Mouse (Mus musculus) erythroblast, embryonic 14.5 days (primary cell): ENCODE results near the gene Syde2. TPM values are rescaled to one million over a fixed set of nuclear protein-coding genes. Genes with fewer than 3 reads are reported as not detected.

Experiments used
- H3K27me3 ChIP-seq: 2 replicates; pipeline ENCODE4 v1.6.1; 2012; ENCODE audit warnings: inconsistent platforms; ENCODE audit not compliant: control insufficient read depth
- H3K36me3 ChIP-seq: 2 replicates; pipeline ENCODE4 v1.6.1; 2012; ENCODE audit warnings: mild to moderate bottlenecking, inconsistent platforms; ENCODE audit not compliant: control insufficient read depth
- H3K4me1 ChIP-seq: 2 replicates; pipeline ENCODE4 v1.6.1; 2012; ENCODE audit warnings: inconsistent platforms; ENCODE audit not compliant: control insufficient read depth
- H3K4me3 ChIP-seq: replicated peaks from 2 replicates; pipeline ENCODE3; 2012; ENCODE audit warnings: moderate library complexity, mild to moderate bottlenecking, inconsistent platforms
- H3K9me3 ChIP-seq: 2 replicates; pipeline ENCODE4 v1.6.1; 2012; ENCODE audit warnings: low read length, inconsistent platforms, mixed read lengths; ENCODE audit not compliant: control insufficient read depth
- GATA1 ChIP-seq: IDR thresholded peaks from 2 replicates; pipeline ENCODE4 v1.6.1; 2012; ENCODE audit warnings: low read length, inconsistent platforms, mixed read lengths
- TAL1 ChIP-seq: IDR thresholded peaks from 3 replicates; pipeline ENCODE4 v1.6.1; 2012; ENCODE audit warnings: low read length, inconsistent platforms, mixed read lengths
- polyA plus RNA-seq: library from polyadenylated mRNA; stranded (reverse); fragments of >175 nt; gene quantifications from 2 replicates; pipeline ENCODE4 v1.2.3, GENCODE M21; 2012

Syde2 gene
- polyA plus RNA-seq, 1 experiment: not detected

DNA sequence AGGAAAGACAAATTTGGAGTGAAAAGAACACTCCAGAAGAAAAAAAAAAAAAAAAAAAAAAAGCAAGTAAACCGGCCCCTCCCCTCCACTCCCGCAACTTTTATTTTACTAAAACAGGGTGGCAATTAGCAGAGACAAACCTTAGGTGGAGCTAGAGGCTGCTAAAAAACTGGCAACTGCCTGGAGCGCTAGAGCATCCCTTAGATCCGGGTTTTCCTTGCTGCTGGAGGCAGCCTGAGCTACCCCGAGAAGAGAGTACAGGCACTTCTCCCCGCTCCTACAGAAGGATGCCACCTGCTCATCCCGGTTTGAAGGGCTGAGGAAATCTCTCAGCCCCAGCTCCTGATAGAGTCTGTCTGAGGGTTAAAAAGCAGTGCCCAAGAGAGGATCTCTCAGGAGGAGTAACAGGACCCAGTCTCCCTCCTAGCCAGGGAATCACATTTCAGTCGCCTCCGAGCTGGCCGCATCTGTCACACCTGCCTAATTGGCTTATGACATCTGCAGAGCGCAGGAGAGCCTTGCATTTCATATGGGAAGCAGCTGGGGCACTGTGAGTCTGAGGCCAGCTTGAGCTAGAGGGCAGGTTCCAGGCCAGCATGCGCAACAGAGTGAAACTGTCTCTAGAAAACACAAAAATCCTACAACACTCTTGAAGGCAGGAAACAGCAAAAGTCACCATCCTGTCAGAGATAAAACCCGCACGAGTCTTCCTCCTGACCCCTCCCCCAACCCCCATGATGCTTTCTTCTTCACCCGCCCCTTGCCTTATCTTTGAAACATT lies 37.4 kb upstream of the Syde2 start:
- no peaks in the 10 kb centered on the region for H3K9me3 ChIP-seq
- TF ChIP-seq TAL1: no peak
- TF ChIP-seq GATA1: no peak
- no peaks in the 10 kb centered on the region; the same call in 1 of the 2 replicates for H3K36me3 ChIP-seq
- peaks cover 29% of the 10 kb centered on the region for H3K4me1 ChIP-seq
- peak overlapping the region; percentile 47 for H3K4me3 ChIP-seq
- H3K27me3 ChIP-seq: no peaks in the 10 kb centered on the region

DNA sequence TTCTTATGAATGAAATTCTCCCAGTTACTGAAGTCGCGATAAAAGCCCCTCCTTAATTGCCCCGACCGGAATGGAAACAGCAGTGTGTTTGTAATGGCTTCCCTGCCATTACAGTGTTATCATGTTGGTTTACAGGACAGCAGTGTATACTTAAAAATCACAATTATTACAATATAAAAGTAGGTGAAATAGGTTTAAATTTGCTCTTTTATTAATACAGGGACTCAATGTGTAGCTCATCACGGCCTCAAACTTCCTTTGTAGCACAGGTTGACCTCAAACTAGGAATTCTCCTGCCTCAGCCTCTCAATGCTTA lies 36.9 kb upstream of the Syde2 start:
- Histone ChIP-seq H3K9me3 (no peaks in the 10 kb centered on the region), H3K36me3 (no peaks in the 10 kb centered on the region), H3K4me1 (peaks cover 27% of the 10 kb centered on the region), H3K27me3 (no peaks in the 10 kb centered on the region), H3K4me3 (peak overlapping the region; percentile 47)
- TF ChIP-seq GATA1 (no peak), TAL1 (no peak)

DNA sequence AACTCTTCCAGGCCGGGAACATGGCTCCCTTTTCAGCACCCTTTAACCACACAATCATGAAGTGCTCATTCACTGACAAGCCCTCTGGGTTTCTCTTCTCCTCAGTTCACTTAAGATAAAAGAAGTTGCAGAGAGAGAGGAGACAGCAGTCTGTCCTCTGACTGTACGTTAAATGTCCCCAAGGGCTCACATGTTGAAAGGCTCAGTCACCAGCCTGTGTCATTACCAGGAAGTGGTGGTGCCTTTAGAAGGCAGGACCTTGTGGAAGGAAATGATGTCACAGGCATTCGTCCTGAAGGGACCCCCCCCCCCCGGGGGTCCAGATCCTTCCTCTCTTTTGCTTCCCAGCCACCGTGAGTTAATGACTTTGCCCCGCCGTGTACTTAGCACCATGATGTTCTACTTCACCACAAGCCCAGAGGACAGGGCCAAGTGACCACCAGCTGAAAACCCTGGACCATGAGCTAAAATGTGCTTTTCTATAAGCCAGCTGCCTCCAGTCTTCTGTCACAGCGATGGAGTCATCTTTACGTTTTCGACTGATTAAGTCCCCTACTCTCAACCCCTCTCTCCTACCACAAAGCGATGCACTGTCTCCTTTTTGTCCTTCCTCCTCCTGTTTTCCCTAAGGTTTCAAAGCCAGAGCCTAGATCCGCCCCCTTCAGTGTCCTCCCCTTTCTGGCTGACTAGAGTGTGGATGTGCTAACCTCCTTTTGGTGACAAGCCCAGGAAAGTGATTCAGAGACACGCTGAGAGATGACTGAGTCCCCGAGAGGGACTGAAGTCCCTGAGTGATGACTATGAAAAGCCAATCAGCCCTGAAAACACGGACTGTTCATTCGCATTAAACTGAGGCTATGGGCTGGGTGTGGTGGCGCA lies 36.1 kb upstream of the Syde2 start:
- peaks cover 1% of the 10 kb centered on the region; the same call in 1 of the 2 replicates for H3K9me3 ChIP-seq
- no peaks in the 10 kb centered on the region for H3K27me3 ChIP-seq
- TF ChIP-seq TAL1 (no peak), GATA1 (no peak)
- no peaks in the 10 kb centered on the region for H3K36me3 ChIP-seq
- H3K4me3 ChIP-seq: no peak overlapping the region
- H3K4me1 ChIP-seq: peaks cover 24% of the 10 kb centered on the region

DNA sequence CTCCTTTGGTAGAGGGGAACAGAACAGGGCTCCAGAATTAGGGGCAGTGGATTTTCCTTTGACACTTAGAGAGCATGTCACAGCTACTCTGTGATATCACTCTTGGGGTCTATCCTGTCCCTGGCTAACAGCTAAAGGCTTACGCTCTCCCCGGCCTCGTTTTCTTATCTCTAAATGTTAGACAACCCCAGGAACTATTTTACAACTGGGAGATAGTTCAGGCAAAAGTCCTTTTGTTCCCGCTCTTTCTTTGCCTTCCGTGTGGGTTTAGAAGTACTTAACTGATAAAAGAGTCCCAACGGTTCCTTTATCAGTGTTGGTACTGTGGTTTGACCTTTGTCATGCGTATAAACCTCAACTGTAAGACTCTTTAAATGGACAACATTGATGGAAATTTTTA lies 34.7 kb upstream of the Syde2 start:
- peaks cover 24% of the 10 kb centered on the region for H3K4me1 ChIP-seq
- H3K36me3 ChIP-seq: no peaks in the 10 kb centered on the region
- H3K9me3 ChIP-seq: peaks cover 4% of the 10 kb centered on the region; the same call in 1 of the 2 replicates
- H3K27me3 ChIP-seq: no peaks in the 10 kb centered on the region
- no peak for TF ChIP-seq GATA1
- no peak for TF ChIP-seq TAL1
- no peak overlapping the region for H3K4me3 ChIP-seq

DNA sequence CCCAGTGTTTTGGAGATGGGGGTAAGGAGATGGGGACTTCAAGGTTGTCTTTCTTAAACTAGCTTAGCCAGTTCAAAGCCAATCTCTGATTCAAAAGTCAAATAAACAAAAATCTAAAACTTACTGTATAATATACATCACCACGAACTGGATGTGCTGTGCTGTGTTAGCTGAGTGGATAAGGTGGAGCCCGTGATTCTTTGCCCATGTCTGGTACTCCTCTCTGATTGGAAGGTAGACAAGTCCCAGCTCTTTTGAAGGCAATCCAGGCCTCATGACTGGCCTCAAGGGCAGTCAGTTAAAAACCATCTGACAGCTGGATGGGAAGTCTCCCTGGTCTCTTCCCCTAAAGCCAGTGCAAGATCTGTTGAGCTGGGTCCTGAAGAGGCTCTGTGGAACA lies 34.3 kb upstream of the Syde2 start:
- TF ChIP-seq GATA1 (no peak), TAL1 (no peak)
- Histone ChIP-seq H3K4me1 (peaks cover 24% of the 10 kb centered on the region), H3K27me3 (no peaks in the 10 kb centered on the region), H3K4me3 (no peak overlapping the region), H3K36me3 (no peaks in the 10 kb centered on the region), H3K9me3 (peaks cover 4% of the 10 kb centered on the region; the same call in 1 of the 2 replicates)

DNA sequence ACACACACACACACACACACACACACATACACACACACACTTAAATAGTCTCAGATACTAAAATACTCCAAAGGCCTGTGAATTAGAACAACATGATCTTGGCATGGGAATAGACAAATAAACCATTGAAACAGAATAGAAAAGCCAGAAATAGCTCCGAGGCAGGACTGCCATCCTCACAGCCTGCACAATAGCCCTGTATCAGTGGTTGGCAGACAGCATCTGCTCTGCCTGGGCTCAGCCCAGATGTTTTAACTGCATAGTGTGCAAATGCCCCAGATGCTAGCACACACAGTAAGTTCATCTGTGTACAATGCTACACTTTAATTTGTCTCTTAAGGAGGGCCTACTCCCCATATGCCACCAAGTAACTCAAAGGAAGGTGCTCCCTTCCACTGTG lies 27.8 kb upstream of the Syde2 start:
- H3K27me3 ChIP-seq: peaks cover 27% of the 10 kb centered on the region
- H3K36me3 ChIP-seq: no peaks in the 10 kb centered on the region
- H3K4me1 ChIP-seq: peaks cover 5% of the 10 kb centered on the region
- no peak overlapping the region for H3K4me3 ChIP-seq
- TF ChIP-seq TAL1 (no peak), GATA1 (no peak)
- peaks cover 4% of the 10 kb centered on the region; the same call in 1 of the 2 replicates for H3K9me3 ChIP-seq

DNA sequence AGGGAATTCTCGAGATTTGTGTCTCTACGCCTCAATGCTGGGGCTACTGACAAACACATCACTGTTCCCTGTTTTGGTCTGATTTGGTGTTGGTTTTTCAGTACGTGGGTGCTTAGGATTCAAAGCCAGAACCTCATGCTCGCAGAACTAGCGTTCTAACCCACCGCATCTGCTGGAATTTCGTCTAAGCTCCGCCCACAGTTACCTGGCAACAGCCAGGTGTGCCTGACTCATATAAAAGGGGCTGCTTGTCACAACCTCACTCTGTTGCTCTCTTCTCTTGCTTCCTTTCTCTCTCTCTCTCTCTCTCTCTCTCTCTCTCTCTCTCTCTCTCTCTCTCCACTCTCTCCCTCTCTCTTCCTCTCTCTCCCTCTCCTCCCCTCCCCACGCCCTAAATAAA lies 25.3 kb upstream of the Syde2 start:
- no peak overlapping the region for H3K4me3 ChIP-seq
- peaks cover 5% of the 10 kb centered on the region for H3K4me1 ChIP-seq
- TF ChIP-seq TAL1 (no peak), GATA1 (no peak)
- H3K27me3 ChIP-seq: peaks cover 32% of the 10 kb centered on the region
- H3K36me3 ChIP-seq: no peaks in the 10 kb centered on the region
- H3K9me3 ChIP-seq: no peaks in the 10 kb centered on the region; the same call in 1 of the 2 replicates

DNA sequence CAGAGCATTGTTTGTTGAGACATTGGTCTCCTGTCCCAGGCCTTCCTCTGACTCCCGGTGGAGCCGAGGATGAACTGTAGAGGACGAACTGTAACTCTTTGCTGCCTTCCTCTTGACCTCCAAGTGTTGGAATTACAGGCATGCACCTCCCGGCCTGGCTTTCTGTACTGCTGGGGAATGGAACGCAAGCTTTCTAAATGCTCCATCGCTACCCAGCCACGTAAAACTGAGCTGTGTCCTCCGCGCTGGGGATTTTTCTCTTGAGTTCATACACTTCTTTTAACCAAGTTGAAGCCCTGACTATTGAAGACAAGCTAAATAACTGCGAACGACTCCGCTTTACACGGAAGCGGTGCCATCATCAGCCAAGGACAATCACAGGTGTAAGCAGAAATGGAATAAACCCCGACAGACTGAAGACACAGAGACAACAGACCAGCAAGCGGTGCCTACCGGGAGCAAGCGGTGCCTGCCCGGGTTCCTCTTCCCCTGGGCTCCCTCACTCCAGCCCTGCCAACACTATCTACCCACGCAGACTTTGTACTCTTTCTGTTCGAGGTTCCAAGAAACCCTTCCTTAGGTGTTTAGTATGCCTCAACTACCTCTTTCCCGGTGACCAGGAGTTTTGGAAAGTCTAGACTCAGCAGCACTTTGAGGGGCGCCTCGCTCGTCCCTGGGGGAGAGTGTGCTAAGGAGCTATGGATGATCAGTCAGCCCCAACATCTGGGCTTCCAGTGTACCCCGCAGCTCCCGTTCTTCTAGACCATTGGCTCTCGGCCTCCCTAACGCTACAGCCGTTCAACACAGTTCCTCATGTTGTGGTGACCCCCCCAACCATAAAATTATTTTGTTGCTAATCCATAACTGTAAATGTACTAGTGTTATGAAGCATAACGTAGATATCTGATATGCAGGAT lies 24.3 kb upstream of the Syde2 start:
- Histone ChIP-seq H3K27me3 (peaks cover 32% of the 10 kb centered on the region), H3K36me3 (no peaks in the 10 kb centered on the region), H3K4me3 (no peak overlapping the region), H3K4me1 (peaks cover 5% of the 10 kb centered on the region), H3K9me3 (no peaks in the 10 kb centered on the region)
- TF ChIP-seq GATA1: no peak
- no peak for TF ChIP-seq TAL1

DNA sequence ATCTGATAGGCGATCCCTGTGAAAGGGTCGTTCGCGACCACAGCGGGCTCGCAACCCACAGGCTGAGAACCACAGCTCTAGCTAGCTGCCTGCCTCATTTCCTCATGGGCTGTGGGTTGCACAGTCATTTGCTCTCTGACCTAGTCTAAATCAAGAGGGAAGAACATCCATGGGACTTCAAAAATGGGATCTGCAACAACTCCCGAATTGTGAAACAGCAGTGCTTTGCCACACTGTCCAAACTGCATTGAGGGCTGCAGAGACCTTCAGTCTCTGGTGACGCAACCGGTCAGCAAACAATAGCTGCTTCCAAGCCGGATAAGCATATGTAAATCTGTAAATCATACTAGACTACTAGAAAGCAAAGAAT lies 23.7 kb upstream of the Syde2 start:
- Histone ChIP-seq H3K4me3 (no peak overlapping the region), H3K9me3 (no peaks in the 10 kb centered on the region), H3K36me3 (no peaks in the 10 kb centered on the region), H3K4me1 (peaks cover 5% of the 10 kb centered on the region), H3K27me3 (peaks cover 32% of the 10 kb centered on the region)
- no peak for TF ChIP-seq GATA1
- no peak for TF ChIP-seq TAL1
